Mouse (Mus musculus): ENCODE measurements around the gene Fzr1.

- TF ChIP-seq CTCF (IDR thresholded peaks at IDR 0.05; ENCODE audit: low read depth, low read length) (no peak), POLR2A (IDR thresholded peaks at IDR 0.05; ENCODE audit: borderline replicate concordance, low read depth, low read length) (no peak)
Observed at GRCm38 (mm10) chr10:81417227-81418215, 39.2 kb upstream of the Fzr1 start.

All from bone marrow macrophage, adult 2 months (primary cell).